Mouse (Mus musculus): ENCODE data around the gene Runx2.
A peak's percentile ranks its signal among the peaks of the same experiment; 100 is the strongest.

Gene Runx2

GRCm38 (mm10) chr17:44592067-44592736, 222.4 kb downstream of the Runx2 start:
- no peak for DNase-seq (ENCODE audit: extremely low spot score)

DNA sequence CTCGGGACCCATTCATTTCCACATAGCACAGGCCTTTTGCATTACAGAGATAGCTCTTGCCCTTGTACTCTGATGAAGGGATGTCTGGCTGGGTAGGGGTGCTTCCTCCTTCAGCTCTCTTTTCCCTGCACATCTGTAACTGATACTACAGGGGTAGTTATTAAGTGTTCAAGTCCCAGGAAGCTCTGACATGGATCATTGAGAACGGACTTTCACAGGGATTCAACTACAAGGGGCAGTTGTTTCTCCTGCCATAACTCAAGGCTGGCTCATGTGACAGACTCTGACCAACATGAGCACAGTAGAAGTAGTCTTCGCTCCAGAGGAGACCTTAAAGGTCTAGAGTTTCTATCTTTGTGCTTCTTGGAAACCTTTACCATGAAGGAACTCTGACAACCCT, 226.1 kb downstream of the Runx2 start:
- no peak for DNase-seq (ENCODE audit: extremely low spot score)

DNA sequence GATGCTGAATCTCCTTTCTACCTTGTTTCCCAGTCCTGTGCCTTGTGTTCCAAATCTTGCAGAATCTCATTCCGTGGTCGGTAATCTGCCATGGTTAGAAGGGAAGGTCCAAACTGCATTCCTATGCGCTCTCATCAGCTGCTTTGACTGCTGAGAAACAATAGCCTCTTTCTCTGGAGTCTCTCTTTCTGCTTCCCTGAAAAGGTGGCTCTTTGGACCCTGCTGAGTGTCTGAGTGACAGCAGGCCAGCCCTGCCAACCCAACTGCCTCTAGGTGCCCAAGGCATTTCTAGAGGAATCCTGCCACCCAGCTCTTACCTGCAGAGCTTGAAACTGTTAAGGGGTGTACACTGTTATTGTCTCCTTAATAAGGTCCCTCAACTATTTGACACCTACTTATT, 226.6 kb downstream of the Runx2 start:
- DNase-seq (ENCODE audit: extremely low spot score) = peak; percentile 7

- no peak for DNase-seq (ENCODE audit: extremely low spot score)
Measured at GRCm38 (mm10) chr17:44586196-44586595, 228.4 kb downstream of the Runx2 start.

- no peak for DNase-seq (ENCODE audit: extremely low spot score)
Measured at GRCm38 (mm10) chr17:44584781-44585180, 229.8 kb downstream of the Runx2 start.

GRCm38 (mm10) chr17:44577791-44578190, 236.8 kb downstream of the Runx2 start:
- no peak for DNase-seq (ENCODE audit: extremely low spot score)

GRCm38 (mm10) chr17:44570899-44571298, 243.7 kb downstream of the Runx2 start:
- DNase-seq (ENCODE audit: extremely low spot score) = no peak

DNA sequence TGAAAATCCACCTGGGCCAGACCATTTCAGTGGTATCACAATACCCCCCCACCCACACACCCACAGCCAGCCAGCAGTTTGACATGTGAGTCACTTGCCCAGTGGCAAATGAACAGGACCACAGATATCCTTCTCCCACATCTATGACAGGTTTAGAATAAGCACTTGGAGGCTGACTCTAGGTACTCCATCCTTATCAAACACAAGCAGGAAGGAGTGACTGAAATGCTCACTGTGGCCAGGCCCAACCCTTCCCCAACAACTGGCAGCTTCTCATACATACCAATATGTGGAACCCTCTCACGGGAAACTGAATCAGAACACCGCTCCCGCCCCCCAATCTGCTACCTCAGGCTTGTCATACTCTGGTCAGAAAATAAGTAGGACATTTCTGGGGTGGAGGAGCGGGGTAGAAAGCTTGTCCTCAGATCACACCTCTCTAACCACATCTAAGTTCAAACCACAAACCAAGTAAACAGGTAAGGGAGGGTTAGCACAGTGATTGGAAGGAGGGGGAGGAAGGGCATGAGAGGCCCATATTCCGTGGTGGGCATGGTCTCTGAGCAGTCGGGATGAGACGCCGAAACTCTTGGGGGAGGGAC, 245.5 kb downstream of the Runx2 start:
- DNase-seq (ENCODE audit: extremely low spot score) = no peak

DNA sequence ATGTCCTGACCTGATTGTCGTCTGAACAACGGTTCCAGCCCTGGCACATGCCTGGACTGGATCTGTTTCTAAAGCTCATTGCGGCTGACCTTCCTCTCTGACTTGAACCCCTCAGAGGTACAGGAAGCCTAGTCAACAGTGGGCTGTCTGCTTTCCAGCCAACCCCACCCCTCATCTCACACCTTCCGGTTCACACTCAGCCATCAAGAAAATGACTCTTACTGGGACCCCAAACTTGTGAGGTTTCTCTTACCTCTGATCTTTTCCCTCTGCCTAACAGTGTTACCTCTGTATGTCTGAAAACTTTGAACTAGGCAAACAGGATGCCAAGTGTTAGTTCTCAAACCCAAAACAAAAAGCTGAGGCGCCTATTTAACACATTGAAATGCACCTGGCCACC, 247.6 kb downstream of the Runx2 start:
- no peak for DNase-seq (ENCODE audit: extremely low spot score)

DNA sequence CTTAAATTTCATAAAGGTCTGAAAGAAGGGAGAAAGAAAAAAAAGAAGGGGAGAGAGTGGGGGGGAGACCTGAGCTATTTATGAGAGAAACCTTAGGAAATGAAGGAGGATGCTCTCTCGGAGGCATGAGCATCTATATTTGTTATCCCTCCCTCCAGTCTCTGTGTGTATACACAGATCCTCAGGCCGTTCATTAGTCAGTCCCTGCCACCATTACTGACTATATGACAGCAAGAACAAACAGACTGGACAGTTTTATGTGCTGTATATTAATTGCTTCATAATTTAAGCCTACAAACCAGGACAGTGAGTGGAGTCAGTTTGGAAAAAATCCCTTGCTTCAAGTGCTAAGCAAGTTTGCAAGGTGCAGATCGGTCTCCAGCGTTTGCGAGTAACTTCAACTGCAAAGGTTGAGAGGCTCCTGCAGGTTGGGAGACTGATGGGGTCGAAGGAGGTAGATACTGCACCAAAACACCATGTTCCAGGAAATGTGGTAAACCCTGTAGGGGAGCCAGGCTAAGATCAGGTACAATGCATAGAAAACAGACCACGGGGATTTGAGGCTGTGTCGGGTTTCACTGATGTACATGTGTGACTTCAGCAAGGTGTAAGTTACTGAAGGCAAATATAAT, 248.6 kb downstream of the Runx2 start:
- DNase-seq (ENCODE audit: extremely low spot score) = no peak

- DNase-seq (ENCODE audit: extremely low spot score) = no peak
Measured at GRCm38 (mm10) chr17:44565311-44565831, 249.2 kb downstream of the Runx2 start.

GRCm38 (mm10) chr17:44564611-44565198, 249.9 kb downstream of the Runx2 start:
- no peak for DNase-seq (ENCODE audit: extremely low spot score)

DNA sequence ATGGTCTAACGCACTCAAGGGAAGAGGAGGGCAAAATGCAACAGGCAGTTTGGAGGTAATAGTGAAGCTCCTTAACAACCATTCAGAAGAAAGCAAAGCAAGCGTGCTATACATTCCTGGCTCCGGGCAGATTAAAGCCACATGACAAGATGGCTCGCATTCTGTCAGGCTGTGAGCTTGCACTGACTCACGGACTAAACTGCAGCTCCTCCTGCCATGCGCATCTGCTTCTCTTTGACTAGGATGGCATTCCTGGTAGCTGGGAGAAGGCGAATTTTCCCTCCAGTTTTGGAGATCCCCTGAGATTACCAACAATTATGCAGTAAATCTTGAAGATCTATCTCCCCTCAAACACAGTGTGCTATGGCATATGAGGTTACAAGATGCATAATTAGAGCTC, 254.6 kb downstream of the Runx2 start:
- DNase-seq (ENCODE audit: extremely low spot score) = peak; percentile 6

DNA sequence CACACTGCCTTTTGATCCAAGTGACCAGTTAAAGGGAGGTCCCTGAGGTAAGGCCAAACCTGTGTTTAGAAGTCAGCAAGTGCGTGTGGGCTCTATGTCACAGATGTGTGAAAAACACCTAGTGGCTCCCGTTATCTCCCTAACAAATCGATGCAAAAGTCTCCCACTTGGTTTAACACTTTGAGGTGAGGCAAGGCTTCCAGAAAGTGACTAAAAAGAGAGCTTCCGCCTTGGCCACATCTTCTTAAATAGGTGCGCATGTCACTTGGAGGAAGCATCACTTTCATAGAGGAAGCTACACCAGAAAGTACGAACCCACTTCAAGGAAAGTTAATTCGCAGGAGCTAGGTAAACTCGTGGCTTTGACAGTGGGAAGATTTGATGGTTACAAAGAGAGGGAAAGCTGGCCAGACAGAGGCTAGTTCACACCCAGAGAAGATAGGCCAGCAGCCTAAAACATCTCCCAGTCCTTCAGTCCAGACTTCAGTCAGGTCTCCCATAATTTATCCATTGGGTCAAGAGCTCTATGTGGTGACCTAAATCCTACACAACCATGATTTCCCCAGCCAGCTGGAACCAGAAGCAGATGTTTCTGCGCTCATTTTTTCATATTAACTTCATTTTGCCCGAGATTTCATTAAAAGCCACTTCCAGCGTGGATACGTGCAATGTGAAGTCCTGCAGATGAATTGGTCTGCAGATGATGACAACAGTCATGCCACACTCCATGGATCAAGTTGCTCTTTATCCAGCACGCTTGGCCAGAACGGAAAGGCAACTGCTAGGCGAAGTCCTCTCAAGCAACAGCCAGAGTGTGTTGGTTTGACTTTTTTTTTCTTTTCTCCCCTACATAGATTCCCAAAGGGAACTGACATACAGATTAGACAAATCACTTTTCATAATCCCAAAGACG, 257.1 kb downstream of the Runx2 start:
- no peak for DNase-seq (ENCODE audit: extremely low spot score)

DNA sequence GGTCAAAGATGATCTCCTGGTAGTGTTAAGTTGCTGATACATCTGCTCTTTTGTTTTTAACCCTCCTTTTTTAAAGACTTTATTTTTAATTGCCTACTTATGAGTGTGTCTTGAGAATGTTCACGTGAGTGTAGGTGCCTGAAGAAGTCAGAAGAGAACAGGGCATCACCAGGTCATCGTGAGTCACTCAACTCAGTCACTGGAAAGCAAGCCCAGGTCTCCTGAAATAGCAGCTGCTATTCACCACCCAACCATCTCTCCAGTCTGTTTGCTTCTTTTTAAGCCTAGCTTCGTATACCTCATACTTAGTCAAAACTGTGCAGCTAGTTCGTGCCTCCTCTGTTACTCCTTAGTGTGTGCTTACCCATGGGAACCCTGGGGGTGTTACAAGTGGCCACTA, 259.7 kb downstream of the Runx2 start:
- DNase-seq (ENCODE audit: extremely low spot score) = no peak

DNA sequence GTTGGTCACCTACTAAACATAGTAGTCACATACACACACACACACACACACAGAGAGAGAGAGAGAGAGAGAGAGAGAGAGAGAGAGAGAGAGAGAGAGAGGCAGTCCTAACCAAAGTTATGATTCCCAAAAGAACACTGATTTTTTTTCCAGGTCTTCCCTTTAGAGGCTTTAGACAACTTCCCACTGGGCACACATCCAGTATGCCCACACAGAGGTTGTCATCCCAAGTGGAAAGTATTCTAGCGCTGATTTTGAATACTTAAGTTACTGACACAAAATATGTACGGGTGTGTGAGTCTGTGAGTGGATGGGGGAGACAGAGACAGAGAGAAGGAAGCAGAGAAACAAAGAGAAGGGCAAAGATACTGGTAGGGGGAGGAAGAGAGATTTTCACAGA, 265.0 kb downstream of the Runx2 start:
- DNase-seq (ENCODE audit: extremely low spot score) = no peak

DNA sequence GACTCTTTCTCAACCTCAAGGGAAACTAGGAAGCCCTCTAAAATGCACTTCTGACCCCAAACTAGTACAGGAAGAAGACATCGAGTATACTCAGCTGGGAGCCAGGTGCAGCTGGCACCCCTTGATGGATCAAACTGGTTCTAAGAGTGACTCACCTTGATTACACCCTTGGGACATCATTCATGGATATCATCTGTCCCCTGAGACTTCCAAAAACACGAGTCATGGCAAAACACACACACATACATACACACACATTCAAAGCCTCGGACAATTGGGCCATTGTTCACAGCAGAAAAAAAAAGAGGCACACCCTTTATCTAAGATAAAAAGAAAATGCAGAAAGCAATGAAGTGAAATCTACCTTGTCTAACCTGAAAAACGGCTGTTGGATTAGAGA, 266.7 kb downstream of the Runx2 start:
- DNase-seq (ENCODE audit: extremely low spot score) = no peak

DNA sequence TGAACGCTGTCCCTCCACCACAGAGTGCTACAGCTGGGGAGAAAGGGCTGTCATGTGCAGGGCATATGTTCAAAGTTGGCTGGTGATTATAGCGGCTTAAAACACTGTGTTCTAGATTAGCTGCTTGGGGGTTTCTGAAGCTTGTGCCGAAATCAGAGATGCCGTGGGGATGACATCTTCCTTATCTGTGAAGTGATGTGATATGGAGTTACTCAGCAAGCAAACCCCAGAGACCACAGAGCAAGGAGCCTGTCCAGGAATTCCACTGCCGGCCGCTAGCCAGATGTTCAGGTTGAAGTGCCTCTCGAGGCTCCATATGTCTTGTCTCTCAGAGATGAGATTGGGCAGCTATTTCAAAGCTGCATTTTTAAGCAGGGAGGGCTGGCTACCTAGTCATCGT, 267.8 kb downstream of the Runx2 start:
- no peak for DNase-seq (ENCODE audit: extremely low spot score)

DNA sequence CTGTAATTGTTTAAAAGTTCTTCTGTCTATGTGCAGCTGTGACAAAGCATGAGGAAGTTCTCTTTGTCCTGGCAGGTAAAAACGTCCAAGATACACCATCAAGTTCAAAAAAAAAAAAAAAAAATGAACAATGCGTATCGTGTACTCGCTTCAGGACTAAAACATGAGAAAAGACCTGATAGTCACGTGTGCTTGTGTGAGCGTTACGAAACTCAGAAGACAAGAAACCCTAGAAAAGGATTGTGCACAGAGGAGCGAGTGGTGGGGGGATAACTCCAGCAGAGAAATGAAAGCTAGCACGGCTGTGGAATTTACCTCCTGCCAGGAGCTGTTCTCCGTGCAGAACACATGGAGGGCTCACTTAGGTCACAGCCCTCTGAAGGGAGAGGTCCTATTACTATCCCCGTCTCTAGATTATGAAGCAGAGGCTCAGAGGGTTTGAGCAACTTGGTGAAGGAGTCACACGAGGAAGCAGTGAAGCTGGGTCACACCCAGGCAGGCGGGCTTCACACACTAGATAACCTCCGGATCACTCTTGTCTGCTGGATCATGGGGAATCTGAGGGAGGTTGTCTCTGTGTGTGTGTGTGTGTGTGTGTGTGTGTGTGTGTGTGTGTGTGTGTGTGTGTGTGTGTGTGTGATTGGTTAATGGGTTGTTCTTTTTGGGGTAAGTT, 269.3 kb downstream of the Runx2 start:
- no peak for DNase-seq (ENCODE audit: extremely low spot score)

DNA sequence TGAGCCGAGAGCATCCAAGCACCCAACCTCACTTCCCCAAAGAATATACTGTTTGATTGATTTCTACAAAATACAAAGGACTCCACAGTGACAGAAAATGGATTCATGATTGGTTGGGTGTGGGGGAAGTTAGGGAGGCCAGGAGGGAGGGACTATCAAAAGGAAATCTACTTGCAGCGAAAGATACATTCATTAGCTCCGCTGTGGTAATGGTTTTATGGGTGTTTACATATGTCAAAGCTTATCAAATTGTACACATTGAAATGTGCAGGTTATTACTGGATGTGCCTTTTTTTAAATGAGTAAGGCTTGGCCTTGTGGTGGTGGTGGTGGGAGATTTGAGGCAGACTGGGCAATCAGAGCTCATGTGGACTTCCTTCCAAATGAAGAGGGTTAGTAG, 271.9 kb downstream of the Runx2 start:
- DNase-seq (ENCODE audit: extremely low spot score) = no peak

GRCm38 (mm10) chr17:44540699-44541098, 273.9 kb downstream of the Runx2 start:
- DNase-seq (ENCODE audit: extremely low spot score) = no peak
